Mouse (Mus musculus) liver, embryonic 11.5 days (tissue): ENCODE measurements around the gene Accs. TPM values are rescaled to one million over a fixed set of nuclear protein-coding genes. Genes with fewer than 3 reads are reported as not detected.

ENCODE experiments used
- ATAC-seq: fragments of 200-750 bp; cut with Nextera tagmentation; replicated peaks from 2 replicates; pipeline ENCODE4 v1.8.0; 2017; ENCODE audit warnings: moderate number of reproducible peaks, mild to moderate bottlenecking, moderate TSS enrichment, moderate library complexity; ENCODE audit not compliant: low FRiP score
- DNase-seq: peaks from one replicate; pipeline ENCODE4 v3.0.0-alpha.2; 2017; ENCODE audit warnings: low spot score
- H3K27ac ChIP-seq: fragments of 300-500 bp; sonication (generic); 2 replicates; pipeline ENCODE4 v1.5.1; 2014; ENCODE audit warnings: mild to moderate bottlenecking, low read depth, low read length, control low read depth
- H3K27me3 ChIP-seq: fragments of 300-500 bp; sonication (generic); replicated peaks from 2 replicates; pipeline ENCODE4 v1.6.1; 2014; ENCODE audit warnings: low read length, mixed read lengths; ENCODE audit not compliant: control insufficient read depth, insufficient read depth
- H3K36me3 ChIP-seq: fragments of 300-500 bp; sonication (generic); 2 replicates; pipeline ENCODE4 v1.6.1; 2014; ENCODE audit warnings: mild to moderate bottlenecking, low read length, moderate library complexity, mixed read lengths; ENCODE audit not compliant: control insufficient read depth, insufficient read depth
- H3K4me1 ChIP-seq: fragments of 300-500 bp; sonication (generic); replicated peaks from 2 replicates; pipeline ENCODE4 v1.6.1; 2014; ENCODE audit warnings: low read length, mixed read lengths; ENCODE audit not compliant: control insufficient read depth, insufficient read depth
- H3K4me2 ChIP-seq: fragments of 300-500 bp; sonication (generic); 2 replicates; pipeline ENCODE4 v1.6.1; 2014; ENCODE audit warnings: mild to moderate bottlenecking, control low read depth, moderate library complexity
- H3K4me3 ChIP-seq: fragments of 300-500 bp; sonication (generic); 2 replicates; pipeline ENCODE4 v1.5.1; 2014; ENCODE audit warnings: low read depth, low read length, control low read depth
- H3K9ac ChIP-seq: fragments of 300-500 bp; sonication (generic); 2 replicates; pipeline ENCODE4 v1.6.1; 2014; ENCODE audit warnings: low read depth, low read length, control low read depth
- H3K9me3 ChIP-seq: fragments of 300-500 bp; sonication (generic); 2 replicates; pipeline ENCODE4 v1.6.1; 2016; ENCODE audit warnings: low read length, inconsistent platforms, mixed read lengths; ENCODE audit not compliant: control insufficient read depth
- WGBS: fragments of 180-500 bp; shearing (Covaris S2); extraction: QIAGEN DNeasy Blood & Tissue Kit; methylation state at CpG from one replicate; pipeline ENCODE4 v1.1.7; 2014; 5-methylcytosine and 5-hydroxymethylcytosine counted together
- polyA plus RNA-seq: library from polyadenylated mRNA; unstranded; fragments of >200 nt; fragmentation: Nextera tagmentation; extraction: Ambion mirVana; gene quantifications from 2 replicates; pipeline ENCODE4 v1.2.1, GENCODE M21; 2014

The Accs gene
- polyA plus RNA-seq: 3.3 and 4.8 TPM in 2 replicates

- ATAC-seq (peak; percentile 81), DNase-seq (peak; percentile 80)
- Histone ChIP-seq H3K4me2 (peak within 1 kb of the TSS; percentile 76), H3K4me1 (peaks cover 8% of the 10 kb centered on the region), H3K36me3 (peaks cover under 1% of the 10 kb centered on the region; the same call in 1 of the 2 replicates), H3K27me3 (no peaks in the 10 kb centered on the region), H3K9me3 (no peaks in the 10 kb centered on the region), H3K9ac (peak within 1 kb of the TSS; percentile 70), H3K27ac (peak within 1 kb of the TSS; percentile 67), H3K4me3 (peak within 1 kb of the TSS; percentile 65)
- under 1% methylated on average over 28 of the region's 28 CpGs for WGBS
Observed at GRCm38 (mm10) chr2:93849505-93850089, at the start of gene Accs. TSS of gene Accs (minus strand) at chr2:93849943.

GRCm38 (mm10) chr2:93891611-93892280, 42.0 kb upstream of the Accs start:
- Histone ChIP-seq H3K36me3 (no peaks in the 10 kb centered on the region), H3K4me1 (peaks cover 4% of the 10 kb centered on the region; the same call in 1 of the 2 replicates), H3K27me3 (no peaks in the 10 kb centered on the region), H3K9me3 (no peaks in the 10 kb centered on the region), H3K4me2 (no peak overlapping the region), H3K9ac (no peak overlapping the region), H3K4me3 (no peak overlapping the region), H3K27ac (peak overlapping the region; percentile 46; the same call in 1 of the 2 replicates)
- 29% methylated on average over 9 of the region's 9 CpGs for WGBS
- DNase-seq (no peak), ATAC-seq (peak; percentile 62)

GRCm38 (mm10) chr2:93890143-93890542, 40.4 kb upstream of the Accs start:
- Histone ChIP-seq H3K9ac (no peak overlapping the region), H3K27me3 (no peaks in the 10 kb centered on the region), H3K4me3 (no peak overlapping the region), H3K4me1 (peaks cover 7% of the 10 kb centered on the region; the same call in 1 of the 2 replicates), H3K4me2 (no peak overlapping the region), H3K27ac (no peak overlapping the region), H3K9me3 (no peaks in the 10 kb centered on the region), H3K36me3 (no peaks in the 10 kb centered on the region)
- 78% methylated on average over 8 of the region's 8 CpGs for WGBS
- ATAC-seq: no peak
- no peak for DNase-seq

- DNase-seq: no peak
Observed at GRCm38 (mm10) chr2:93889071-93889470, 39.3 kb upstream of the Accs start.

GRCm38 (mm10) chr2:93888366-93888765, 38.6 kb upstream of the Accs start:
- H3K9me3 ChIP-seq: no peaks in the 10 kb centered on the region
- H3K36me3 ChIP-seq: no peaks in the 10 kb centered on the region
- H3K9ac ChIP-seq: no peak overlapping the region
- ATAC-seq: no peak
- DNase-seq: no peak
- no peaks in the 10 kb centered on the region for H3K27me3 ChIP-seq
- WGBS: 87% methylated on average over 6 of the region's 6 CpGs
- H3K4me2 ChIP-seq: no peak overlapping the region
- H3K4me3 ChIP-seq: no peak overlapping the region
- peaks cover 7% of the 10 kb centered on the region; the same call in 1 of the 2 replicates for H3K4me1 ChIP-seq
- H3K27ac ChIP-seq: no peak overlapping the region

More at GRCm38 (mm10) chr2:93889071-93889470, 39.3 kb upstream of the Accs start:
- Histone ChIP-seq H3K27ac (no peak overlapping the region), H3K36me3 (no peaks in the 10 kb centered on the region), H3K4me3 (no peak overlapping the region), H3K9me3 (no peaks in the 10 kb centered on the region), H3K27me3 (no peaks in the 10 kb centered on the region), H3K9ac (no peak overlapping the region), H3K4me1 (peaks cover 7% of the 10 kb centered on the region; the same call in 1 of the 2 replicates), H3K4me2 (no peak overlapping the region)
- 58% methylated on average over 7 of the region's 7 CpGs for WGBS
- ATAC-seq: no peak

- WGBS: 24% methylated on average over 11 of the region's 11 CpGs
- no peaks in the 10 kb centered on the region for H3K9me3 ChIP-seq
Observed at GRCm38 (mm10) chr2:93887273-93887672, 37.5 kb upstream of the Accs start.

GRCm38 (mm10) chr2:93886013-93886794, 36.5 kb upstream of the Accs start:
- ATAC-seq (no peak), DNase-seq (no peak)
- no peaks in the 10 kb centered on the region for H3K9me3 ChIP-seq
- H3K36me3 ChIP-seq: no peaks in the 10 kb centered on the region
- H3K27me3 ChIP-seq: no peaks in the 10 kb centered on the region
- H3K4me3 ChIP-seq: no peak overlapping the region
- peaks cover 7% of the 10 kb centered on the region; the same call in 1 of the 2 replicates for H3K4me1 ChIP-seq
- no peak overlapping the region for H3K4me2 ChIP-seq
- WGBS: 45% methylated on average over 10 of the region's 10 CpGs
- H3K9ac ChIP-seq: no peak overlapping the region
- no peak overlapping the region; the same call in 1 of the 2 replicates for H3K27ac ChIP-seq

More at GRCm38 (mm10) chr2:93887273-93887672, 37.5 kb upstream of the Accs start:
- Histone ChIP-seq H3K36me3 (no peaks in the 10 kb centered on the region), H3K9ac (no peak overlapping the region), H3K27ac (no peak overlapping the region), H3K4me1 (peaks cover 7% of the 10 kb centered on the region; the same call in 1 of the 2 replicates), H3K4me3 (no peak overlapping the region), H3K4me2 (no peak overlapping the region), H3K27me3 (no peaks in the 10 kb centered on the region)
- DNase-seq: no peak
- ATAC-seq: no peak

- Histone ChIP-seq H3K4me3 (no peak overlapping the region), H3K9ac (no peak overlapping the region), H3K36me3 (no peaks in the 10 kb centered on the region), H3K4me2 (no peak overlapping the region), H3K4me1 (peaks cover 7% of the 10 kb centered on the region; the same call in 1 of the 2 replicates), H3K27ac (no peak overlapping the region), H3K27me3 (no peaks in the 10 kb centered on the region), H3K9me3 (no peaks in the 10 kb centered on the region)
- DNase-seq (no peak), ATAC-seq (no peak)
- WGBS: 50% methylated on average over 5 of the region's 5 CpGs
Observed at GRCm38 (mm10) chr2:93883066-93883465, 33.3 kb upstream of the Accs start.
